Mouse (Mus musculus): ENCODE data around the gene Gm11127. TPM values are rescaled to one million over a fixed set of nuclear protein-coding genes. Genes with fewer than 3 reads are reported as not detected.
"Not testable (repeated sequence)": the region's sequence is repeated elsewhere in the genome, so short reads cannot be mapped to it uniquely, and the experiment has no call there.

The Gm11127 gene
- not detected in 2 replicates for polyA plus RNA-seq (2015; fragmentation: Nextera tagmentation; extraction: Ambion mirVana)

DNA sequence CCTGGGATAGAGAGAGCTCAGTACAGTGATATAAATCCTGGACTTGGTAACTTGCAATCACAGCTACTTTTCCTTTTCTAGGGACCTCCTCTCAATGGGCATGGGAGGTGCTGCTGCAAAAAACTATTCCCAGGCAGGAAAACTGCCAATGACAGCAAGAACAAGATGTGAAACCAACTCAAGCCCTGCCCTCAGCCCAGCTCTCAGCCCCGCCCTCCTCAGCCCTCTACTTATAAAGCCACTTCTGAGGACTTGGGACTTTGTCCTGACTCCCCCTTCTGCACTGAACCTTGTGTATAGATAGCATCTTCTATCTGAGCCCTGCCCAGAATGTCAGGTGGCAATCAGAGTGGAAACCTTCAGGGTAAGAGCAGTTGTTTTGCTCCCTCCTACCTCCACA is at the start of gene Gm11127:
Gene Gm11127 (minus strand): TSS at position 10 of the 400 bp plus-strand sequence.
- H3K4me1 ChIP-seq; ATAC-seq (ENCODE audit: low FRiP score, low read depth): not testable (repeated sequence)
- WGBS = 71% methylated on average over 1 of the region's 1 CpGs

DNA sequence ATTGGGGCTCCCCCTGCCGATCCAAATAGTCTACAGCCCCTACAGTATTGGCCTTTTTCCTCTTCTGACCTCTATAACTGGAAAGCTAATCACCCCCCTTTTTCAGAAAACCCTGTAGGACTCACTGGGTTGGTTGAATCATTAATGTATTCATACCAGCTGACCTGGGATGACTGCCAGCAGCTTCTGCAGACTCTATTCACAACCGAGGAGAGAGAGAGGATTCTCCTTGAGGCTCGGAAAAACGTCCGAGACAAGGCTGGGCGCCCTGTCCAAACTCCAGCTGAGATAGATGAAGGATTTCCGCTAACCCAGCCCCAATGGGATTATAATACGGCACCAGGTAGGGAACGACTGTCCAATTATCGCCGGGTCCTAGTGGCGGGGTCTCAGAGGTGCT is 43.9 kb upstream of the Gm11127 start:
- H3K27me3 ChIP-seq; H3K4me3 ChIP-seq; ATAC-seq (ENCODE audit: low FRiP score, low read depth); H3K27ac ChIP-seq; H3K36me3 ChIP-seq; H3K9ac ChIP-seq; H3K4me2 ChIP-seq (replicated peaks); H3K4me1 ChIP-seq; H3K9me3 ChIP-seq: not testable (repeated sequence)
- 91% methylated on average over 12 of the region's 12 CpGs for WGBS

More for the DNA sequence above, at the start of gene Gm11127:
- H3K4me3 ChIP-seq; H3K27me3 ChIP-seq; H3K9ac ChIP-seq; H3K27ac ChIP-seq; H3K36me3 ChIP-seq; H3K9me3 ChIP-seq; H3K4me2 ChIP-seq (replicated peaks): not testable (repeated sequence)

DNA sequence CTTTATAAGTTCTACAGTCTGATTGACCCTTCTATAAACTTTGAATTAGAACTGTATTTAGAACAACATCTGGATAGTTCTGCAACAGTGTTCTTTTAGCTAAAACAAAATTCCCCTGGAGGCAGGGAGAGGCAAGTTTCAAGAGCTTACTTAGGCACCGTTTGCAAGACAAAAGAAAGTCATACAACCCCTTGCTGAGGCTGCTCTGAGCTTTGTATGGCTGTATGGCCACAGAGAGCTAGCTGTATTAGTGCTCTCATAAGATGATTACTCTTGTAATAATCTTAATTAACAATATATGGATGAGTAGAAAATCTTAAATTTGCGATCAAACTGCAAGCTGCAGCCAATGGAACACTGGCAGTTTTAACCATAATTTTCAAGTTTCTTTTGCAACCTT is 41.4 kb upstream of the Gm11127 start:
- H3K4me2 ChIP-seq (replicated peaks); H3K27me3 ChIP-seq; ATAC-seq (ENCODE audit: low FRiP score, low read depth); H3K4me3 ChIP-seq; H3K36me3 ChIP-seq; H3K9me3 ChIP-seq; H3K27ac ChIP-seq; H3K9ac ChIP-seq; H3K4me1 ChIP-seq: not testable (repeated sequence)
- WGBS = 68% methylated on average over 2 of the region's 2 CpGs

DNA sequence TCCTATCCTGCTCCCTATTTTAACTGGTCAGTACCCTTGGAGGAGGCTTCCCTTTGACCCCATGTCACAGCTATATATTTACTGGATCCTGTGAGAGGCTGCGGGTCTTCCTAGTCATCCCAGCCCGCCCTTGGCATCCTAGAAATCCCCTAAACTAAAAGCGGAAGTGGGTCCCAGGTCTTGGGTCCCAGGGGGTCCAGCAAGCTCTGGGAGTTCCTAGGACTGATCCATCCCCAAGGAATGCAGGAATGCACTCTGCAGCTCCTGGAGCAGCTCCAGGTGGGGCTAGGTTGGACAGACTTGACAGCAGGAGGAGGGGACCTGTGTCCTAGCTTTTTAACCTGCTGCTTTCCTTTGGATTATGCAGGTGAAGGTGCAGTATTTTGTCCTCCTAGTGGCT is 35.8 kb upstream of the Gm11127 start:
- H3K27me3 ChIP-seq = peaks cover 12% of the 10 kb centered on the region
- H3K4me1 ChIP-seq = no peaks in the 10 kb centered on the region
- no peak for ATAC-seq (ENCODE audit: low FRiP score, low read depth)
- H3K27ac ChIP-seq = no peak overlapping the region
- H3K9ac ChIP-seq = no peak overlapping the region
- H3K4me2 ChIP-seq (replicated peaks) = no peak overlapping the region
- no peak overlapping the region for H3K4me3 ChIP-seq
- WGBS = 30% methylated on average over 3 of the region's 3 CpGs
- no peaks in the 10 kb centered on the region for H3K9me3 ChIP-seq
- no peaks in the 10 kb centered on the region for H3K36me3 ChIP-seq

DNA sequence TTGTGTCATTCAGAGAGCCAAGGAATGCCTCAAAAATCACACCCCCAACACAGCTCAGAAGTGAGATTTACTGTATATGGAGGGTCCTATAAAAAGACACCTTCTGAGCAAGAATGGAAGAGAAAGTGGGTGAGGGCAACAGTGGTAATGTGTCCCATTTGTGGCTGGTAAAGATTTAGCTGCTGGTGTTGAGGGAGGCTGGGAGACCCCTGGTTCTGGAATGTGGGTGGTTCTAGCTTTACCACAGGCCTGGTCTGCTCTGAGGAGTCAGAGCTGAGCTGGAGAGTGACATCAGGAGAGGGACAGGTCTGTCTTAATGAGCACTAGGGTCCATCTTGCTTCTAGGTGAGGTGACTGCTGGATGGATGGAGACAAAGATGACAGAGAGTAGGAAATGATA is 34.3 kb upstream of the Gm11127 start:
- not testable (repeated sequence) for H3K9me3 ChIP-seq; ATAC-seq (ENCODE audit: low FRiP score, low read depth); H3K36me3 ChIP-seq; H3K4me3 ChIP-seq; H3K9ac ChIP-seq; H3K4me2 ChIP-seq (replicated peaks); H3K27ac ChIP-seq; H3K4me1 ChIP-seq
- peaks cover 12% of the 10 kb centered on the region for H3K27me3 ChIP-seq

DNA sequence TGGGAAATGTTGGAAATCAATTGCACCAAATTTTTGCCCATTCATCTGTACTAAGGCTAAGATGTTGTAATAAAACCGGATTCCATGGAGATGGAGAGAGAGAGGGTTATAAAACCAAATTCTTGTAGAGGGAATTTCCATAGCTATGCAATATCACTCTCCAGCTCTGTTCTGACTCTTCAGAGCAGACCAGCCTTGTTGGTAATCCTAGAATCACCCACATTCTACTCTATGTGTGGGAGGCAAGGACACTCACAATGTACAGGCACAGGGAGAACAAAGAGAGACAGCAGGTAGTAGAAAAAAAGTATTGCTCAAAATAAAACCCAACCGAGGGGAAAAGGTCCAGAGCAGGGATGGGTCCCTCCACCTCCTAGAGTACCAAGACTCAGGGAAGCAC is 33.8 kb upstream of the Gm11127 start:
- not testable (repeated sequence) for ATAC-seq (ENCODE audit: low FRiP score, low read depth); H3K4me3 ChIP-seq
- no CpG with 5 or more reads among the region's 2 CpGs for WGBS

DNA sequence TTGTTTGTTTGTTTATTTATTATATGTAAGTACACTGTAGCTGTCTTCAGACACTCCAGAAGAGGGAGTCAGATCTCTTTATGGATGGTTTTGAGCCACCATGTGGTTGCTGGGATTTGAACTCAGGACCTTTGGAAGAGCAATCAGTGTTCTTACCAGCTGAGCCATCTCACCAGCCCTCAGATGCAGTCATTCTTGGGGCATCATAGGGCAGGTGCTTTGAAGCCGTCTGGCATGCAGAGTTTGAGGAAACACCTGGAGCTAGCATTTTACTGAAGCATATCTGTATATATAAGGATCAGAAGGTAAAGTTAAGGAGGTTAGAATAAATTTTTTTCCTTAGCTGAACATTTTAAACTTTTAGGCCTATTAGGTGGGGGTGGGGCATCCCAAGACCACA is 27.8 kb upstream of the Gm11127 start:
- WGBS = 38% methylated on average over 1 of the region's 1 CpGs
- H3K4me3 ChIP-seq; H3K9ac ChIP-seq; H3K9me3 ChIP-seq; H3K4me1 ChIP-seq; ATAC-seq (ENCODE audit: low FRiP score, low read depth); H3K4me2 ChIP-seq (replicated peaks); H3K36me3 ChIP-seq; H3K27ac ChIP-seq: not testable (repeated sequence)
- H3K27me3 ChIP-seq = peaks cover 49% of the 10 kb centered on the region

More for the DNA sequence above, 33.8 kb upstream of the Gm11127 start:
- H3K36me3 ChIP-seq; H3K27ac ChIP-seq; H3K9ac ChIP-seq; H3K4me2 ChIP-seq (replicated peaks); H3K4me1 ChIP-seq; H3K9me3 ChIP-seq: not testable (repeated sequence)
- H3K27me3 ChIP-seq = peaks cover 12% of the 10 kb centered on the region

DNA sequence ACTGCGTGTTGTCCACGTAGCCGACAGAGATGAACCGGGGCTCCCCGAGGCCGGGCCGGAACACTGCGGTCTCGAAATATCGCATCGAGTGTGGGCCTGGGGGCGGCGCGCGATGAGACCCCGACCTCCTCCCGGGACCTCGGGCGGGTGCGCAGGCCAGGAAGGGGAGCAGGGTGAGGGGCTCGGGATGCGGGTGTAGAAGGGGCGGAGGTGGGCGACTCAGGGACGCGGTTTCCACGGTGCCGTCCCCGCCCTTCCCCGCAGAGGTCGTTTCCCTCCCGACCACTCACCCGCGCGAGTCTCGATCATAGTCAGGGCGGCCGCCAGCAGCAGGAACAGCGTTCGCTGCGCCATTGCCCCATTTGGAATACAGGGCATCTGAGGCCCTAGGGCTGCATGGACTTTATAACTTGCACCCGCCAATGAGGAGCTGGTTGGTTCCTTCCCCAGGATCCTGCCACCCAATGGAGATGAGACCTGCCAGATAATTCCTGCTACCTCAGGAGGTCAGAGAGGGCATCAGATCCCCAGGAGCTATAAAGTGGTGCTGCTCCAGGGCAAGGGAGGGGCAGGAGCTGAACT is 25.8 kb upstream of the Gm11127 start:
- Histone ChIP-seq H3K27me3 (peaks cover 51% of the 10 kb centered on the region), H3K4me1 (peaks cover 8% of the 10 kb centered on the region; the same call in 1 of the 2 replicates), H3K4me3 (peak overlapping the region; percentile 51), H3K36me3 (no peaks in the 10 kb centered on the region), H3K4me2 (replicated peaks) (peak overlapping the region; percentile 95), H3K27ac (no peak overlapping the region), H3K9ac (peak overlapping the region; percentile 60), H3K9me3 (no peaks in the 10 kb centered on the region)
- WGBS = under 1% methylated on average over 42 of the region's 42 CpGs
- no peak; the same call in 1 of the 2 replicates for ATAC-seq (ENCODE audit: low FRiP score, low read depth)

DNA sequence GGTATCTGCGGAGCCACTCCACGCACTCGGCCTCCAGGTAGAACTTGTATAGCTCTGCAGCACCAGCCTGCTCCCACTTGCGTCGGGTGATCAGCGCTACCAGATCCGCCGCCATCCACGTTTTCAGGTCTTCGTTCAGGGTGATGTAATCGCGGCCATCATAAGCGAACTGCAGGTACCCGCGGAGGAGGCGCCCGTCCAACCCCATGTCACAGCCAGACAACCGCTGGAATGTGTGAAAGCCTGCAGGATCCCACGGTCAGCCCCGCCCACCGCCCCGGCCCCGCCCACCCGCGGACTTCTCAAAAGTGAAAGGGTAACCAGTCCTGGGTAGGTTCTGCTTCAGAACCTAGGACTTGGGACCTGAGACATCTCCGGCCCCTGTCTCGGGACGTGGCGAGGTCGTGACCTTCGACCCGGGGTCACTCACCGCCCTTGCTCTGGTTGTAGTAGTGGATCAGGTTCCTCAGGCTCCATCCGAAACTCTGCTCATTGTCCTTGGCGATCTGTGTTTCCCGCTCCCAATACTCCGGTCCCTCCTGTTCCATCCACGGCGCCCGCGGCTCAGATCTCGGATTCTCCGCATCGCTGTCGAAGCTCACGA is 25.2 kb upstream of the Gm11127 start:
- peak; percentile 76 for ATAC-seq (ENCODE audit: low FRiP score, low read depth)
- H3K27me3 ChIP-seq = peaks cover 51% of the 10 kb centered on the region
- no peaks in the 10 kb centered on the region for H3K36me3 ChIP-seq
- peak overlapping the region; percentile 51 for H3K4me3 ChIP-seq
- WGBS = under 1% methylated on average over 46 of the region's 46 CpGs
- H3K9me3 ChIP-seq = no peaks in the 10 kb centered on the region
- no peak overlapping the region for H3K27ac ChIP-seq
- peak overlapping the region; percentile 60 for H3K9ac ChIP-seq
- peaks cover 8% of the 10 kb centered on the region; the same call in 1 of the 2 replicates for H3K4me1 ChIP-seq
- peak overlapping the region; percentile 95 for H3K4me2 ChIP-seq (replicated peaks)

DNA sequence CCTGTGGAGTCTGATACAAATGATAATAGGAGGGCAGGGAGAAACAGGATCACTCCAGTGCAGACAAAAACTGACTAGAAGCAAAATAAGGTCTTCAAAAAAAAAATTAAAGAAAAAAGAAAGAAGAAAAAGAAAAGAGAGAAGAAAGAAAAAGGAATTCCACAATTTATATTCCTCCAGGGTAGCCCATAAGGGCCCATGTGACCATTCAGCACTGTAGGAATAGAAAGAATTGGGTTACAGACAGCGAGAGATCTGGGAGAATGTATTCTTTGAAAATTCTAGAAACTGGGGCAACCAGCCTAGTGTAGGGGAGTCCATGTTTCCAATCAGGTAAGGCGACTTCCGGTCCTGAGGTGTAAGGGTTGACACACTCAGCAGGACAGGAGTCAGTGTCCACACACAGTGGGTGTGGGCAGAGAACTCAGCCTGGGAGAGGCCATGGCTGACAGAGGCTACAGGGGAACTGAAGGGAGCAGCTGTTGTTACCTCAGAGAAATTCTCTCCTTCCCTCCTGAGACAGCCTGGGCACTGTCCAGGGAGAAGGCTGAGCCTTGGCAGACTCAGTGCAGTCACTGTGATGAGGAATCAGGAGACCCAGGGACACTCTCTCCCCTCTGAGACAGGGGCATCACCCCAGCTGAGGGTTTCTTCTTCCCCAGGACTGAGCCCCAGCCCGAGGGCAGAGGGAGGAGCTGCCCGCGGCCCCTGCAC is 24.5 kb upstream of the Gm11127 start:
- 33% methylated on average over 6 of the region's 6 CpGs for WGBS
- not testable (repeated sequence) for H3K36me3 ChIP-seq; H3K9me3 ChIP-seq; ATAC-seq (ENCODE audit: low FRiP score, low read depth); H3K4me1 ChIP-seq; H3K9ac ChIP-seq; H3K27ac ChIP-seq
- peaks cover 51% of the 10 kb centered on the region for H3K27me3 ChIP-seq
- H3K4me3 ChIP-seq = peak overlapping the region; percentile 51
- peak overlapping the region; percentile 95 for H3K4me2 ChIP-seq (replicated peaks)

DNA sequence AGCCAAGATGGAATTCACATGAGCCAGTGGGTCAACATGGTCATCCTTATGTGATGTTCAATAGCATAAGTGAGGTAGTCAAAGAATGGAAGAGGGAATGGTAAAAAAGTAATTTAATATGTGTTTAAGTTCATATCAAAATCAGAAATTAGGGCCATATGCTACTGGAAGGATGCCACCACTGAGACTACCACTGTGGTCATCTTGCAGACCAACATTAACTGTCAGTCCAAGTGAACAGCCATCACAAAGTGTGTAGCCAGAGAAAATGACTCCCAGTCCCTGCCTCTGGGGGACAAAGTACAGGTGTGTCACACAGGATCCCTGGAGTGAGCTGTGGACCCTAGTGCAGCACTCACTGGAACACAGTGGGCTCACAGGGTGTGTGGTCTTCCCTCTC is 23.7 kb upstream of the Gm11127 start:
- ATAC-seq (ENCODE audit: low FRiP score, low read depth); H3K9ac ChIP-seq; H3K27ac ChIP-seq; H3K36me3 ChIP-seq; H3K4me2 ChIP-seq (replicated peaks); H3K9me3 ChIP-seq; H3K4me3 ChIP-seq; H3K4me1 ChIP-seq: not testable (repeated sequence)
- peaks cover 51% of the 10 kb centered on the region for H3K27me3 ChIP-seq

DNA sequence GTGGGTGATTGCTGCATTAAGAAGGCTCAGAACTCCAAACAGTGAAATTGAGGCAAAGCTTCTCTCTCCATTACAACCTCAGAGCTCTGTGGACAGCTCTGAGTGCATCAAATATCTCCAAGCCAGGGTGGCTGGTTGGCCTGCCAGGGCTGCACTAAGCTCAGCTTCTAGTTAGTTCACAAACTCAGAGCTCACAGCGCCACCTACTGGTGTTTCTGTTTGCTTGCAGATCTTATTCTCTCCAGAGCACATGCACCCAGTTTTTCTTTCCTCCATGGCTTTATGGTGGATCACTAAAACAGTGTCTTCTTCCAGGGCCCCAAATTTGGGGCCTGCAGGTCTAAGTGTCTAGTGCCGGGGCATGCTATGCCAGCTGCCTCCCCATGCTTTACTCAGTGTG is 2.7 kb upstream of the Gm11127 start:
- 24% methylated on average over 2 of the region's 2 CpGs for WGBS
- H3K9me3 ChIP-seq = no peaks in the 10 kb centered on the region
- H3K27ac ChIP-seq = no peak overlapping the region
- H3K27me3 ChIP-seq = no peaks in the 10 kb centered on the region
- H3K9ac ChIP-seq = no peak overlapping the region
- no peak overlapping the region for H3K4me3 ChIP-seq
- no peak overlapping the region for H3K4me2 ChIP-seq (replicated peaks)
- no peak for ATAC-seq (ENCODE audit: low FRiP score, low read depth)
- no peaks in the 10 kb centered on the region for H3K36me3 ChIP-seq
- no peaks in the 10 kb centered on the region for H3K4me1 ChIP-seq
